Mouse (Mus musculus): ENCODE results near the gene Ctnna3. TPM values are rescaled to one million over a fixed set of nuclear protein-coding genes. Genes with fewer than 3 reads are reported as not detected.

Ctnna3 gene
- total and polyA plus RNA-seq, 2 experiments from 2014 or later, result 18.6 to 62.6 TPM

DNA sequence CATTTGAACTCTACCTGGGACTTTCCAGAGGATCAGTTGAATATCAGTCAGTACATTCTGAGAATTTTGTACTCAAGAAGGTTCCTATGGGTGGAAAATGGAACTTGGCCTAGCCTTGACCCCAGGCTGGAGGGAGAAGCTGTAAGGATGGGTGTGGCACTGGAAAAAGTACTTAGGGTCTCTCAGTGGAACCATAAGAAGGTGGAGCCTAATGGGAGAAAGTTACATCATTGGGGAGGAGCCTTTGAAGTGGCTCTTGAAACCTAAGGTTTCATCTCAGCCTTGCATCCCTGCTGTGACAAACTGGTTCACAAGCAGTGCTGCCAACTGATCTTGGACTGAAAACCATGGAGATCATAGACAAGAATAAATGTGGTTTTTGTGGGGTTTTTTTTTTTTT, 1318.8 kb downstream of the Ctnna3 start:
- no peaks in the 10 kb centered on the region for H3K36me3 ChIP-seq (replicated peaks; ENCODE audit: control insufficient read depth, insufficient read depth, low read length)
- H3K4me3 ChIP-seq (ENCODE audit: low read depth, low read length), result no peak overlapping the region
- H3K4me1 ChIP-seq (ENCODE audit: control insufficient read depth, insufficient read depth), result no peaks in the 10 kb centered on the region
- no peak for TF ChIP-seq EP300 (IDR thresholded peaks at IDR 0.05; ENCODE audit: low read depth)
- TF ChIP-seq CTCF (IDR thresholded peaks at IDR 0.05; ENCODE audit: low read depth), result no peak
- H3K27ac ChIP-seq (ENCODE audit: low read depth), result no peak overlapping the region
- no peak overlapping the region for H3K4me2 ChIP-seq (ENCODE audit: low read depth, low read length)
- no peak for ATAC-seq (ENCODE audit: insufficient read depth, low read depth)
- H3K9ac ChIP-seq (replicated peaks; ENCODE audit: low read depth, low read length), result no peak overlapping the region
- H3K9me3 ChIP-seq (replicated peaks; ENCODE audit: control insufficient read depth, low read length), result 0 out of 2 replicates have a peak, but pooled peaks cover 4% of the 10 kb centered on the region
- H3K27me3 ChIP-seq (ENCODE audit: control insufficient read depth, insufficient read depth, low read length), result no peaks in the 10 kb centered on the region
- DNase-seq (ENCODE audit: low spot score), result no peak

DNA sequence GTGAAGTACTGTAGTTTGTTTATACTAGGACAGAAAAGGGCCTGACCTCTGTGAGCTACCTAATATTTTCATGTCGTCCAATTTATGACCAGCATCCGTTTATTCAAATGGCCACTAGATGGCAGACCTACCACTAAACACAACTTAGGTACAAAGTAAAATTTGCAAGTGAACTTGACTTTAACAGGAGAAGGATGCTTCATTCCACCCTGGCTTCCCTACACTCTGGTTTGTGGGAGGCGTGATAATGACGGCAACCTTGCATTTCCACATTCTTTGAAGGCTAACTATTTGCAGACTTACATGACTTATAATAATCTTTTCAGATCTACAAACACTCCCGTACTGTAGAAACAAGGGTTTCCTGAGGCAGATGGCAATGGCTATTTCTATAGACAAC, 1320.9 kb downstream of the Ctnna3 start:
- H3K27me3 ChIP-seq (ENCODE audit: control insufficient read depth, insufficient read depth, low read length), result no peaks in the 10 kb centered on the region
- ATAC-seq (ENCODE audit: insufficient read depth, low read depth) (no peak), DNase-seq (ENCODE audit: low spot score) (peak; percentile 12)
- no peak overlapping the region for H3K4me3 ChIP-seq (ENCODE audit: low read depth, low read length)
- H3K9me3 ChIP-seq (replicated peaks; ENCODE audit: control insufficient read depth, low read length), result 0 out of 2 replicates have a peak, but pooled peaks cover 4% of the 10 kb centered on the region
- H3K9ac ChIP-seq (replicated peaks; ENCODE audit: low read depth, low read length), result no peak overlapping the region
- H3K4me1 ChIP-seq (ENCODE audit: control insufficient read depth, insufficient read depth), result no peaks in the 10 kb centered on the region
- H3K27ac ChIP-seq (ENCODE audit: low read depth), result no peak overlapping the region
- TF ChIP-seq CTCF (IDR thresholded peaks at IDR 0.05; ENCODE audit: low read depth) (peak; percentile 69), EP300 (IDR thresholded peaks at IDR 0.05; ENCODE audit: low read depth) (no peak)
- H3K36me3 ChIP-seq (replicated peaks; ENCODE audit: control insufficient read depth, insufficient read depth, low read length), result no peaks in the 10 kb centered on the region
- WGBS, result 33% methylated on average over 5 of the region's 5 CpGs
- no peak overlapping the region for H3K4me2 ChIP-seq (ENCODE audit: low read depth, low read length)

DNA sequence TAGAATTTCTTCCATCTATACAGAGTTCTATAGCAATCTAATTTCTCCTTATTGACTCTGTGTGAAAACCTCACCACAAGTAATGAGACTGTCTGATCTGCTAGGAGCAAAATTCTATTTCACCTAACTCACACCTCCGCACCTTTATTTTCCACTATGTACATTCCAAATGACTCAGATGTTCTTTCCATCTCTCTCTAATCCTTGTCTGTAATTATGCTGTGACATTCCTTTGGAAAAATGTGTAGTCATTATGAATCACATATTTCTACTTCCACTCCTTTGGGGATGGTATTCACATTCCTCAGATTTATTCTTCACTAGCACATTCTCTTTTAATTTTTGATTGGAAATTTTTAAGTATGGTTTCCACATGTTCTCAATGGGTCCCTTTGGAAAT, 1406.4 kb downstream of the Ctnna3 start:
- TF ChIP-seq EP300 (IDR thresholded peaks at IDR 0.05; ENCODE audit: low read depth) (no peak), CTCF (IDR thresholded peaks at IDR 0.05; ENCODE audit: low read depth) (no peak)
- DNase-seq (ENCODE audit: low spot score), result no peak
- WGBS, result 90% methylated on average over 1 of the region's 1 CpGs

DNA sequence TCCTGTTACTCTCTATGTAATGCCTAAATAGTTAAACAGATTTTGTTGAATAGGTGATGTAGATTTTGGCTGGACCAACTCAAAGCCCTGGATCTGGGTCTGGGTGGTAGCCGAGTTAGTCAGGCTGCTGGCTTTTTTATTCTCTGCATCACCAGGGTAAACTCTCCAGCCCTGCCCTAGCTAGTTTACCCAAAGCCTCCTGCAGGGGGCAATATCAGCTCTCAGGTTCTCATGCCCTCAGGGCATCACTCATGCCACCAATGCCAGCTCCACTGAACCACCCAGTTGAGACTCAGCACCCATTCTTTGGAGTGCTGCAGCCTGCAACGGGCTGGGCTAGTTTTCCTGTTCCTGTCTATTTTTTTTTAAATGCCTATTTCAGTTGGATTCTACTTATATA, 1431.5 kb downstream of the Ctnna3 start:
- 78% methylated on average over 2 of the region's 2 CpGs for WGBS
- no peak for DNase-seq (ENCODE audit: low spot score)
- H3K4me2 ChIP-seq (ENCODE audit: low read depth, low read length), result no peak overlapping the region
- no peak overlapping the region for H3K9ac ChIP-seq (replicated peaks; ENCODE audit: low read depth, low read length)
- no peaks in the 10 kb centered on the region for H3K4me1 ChIP-seq (ENCODE audit: control insufficient read depth, insufficient read depth)
- H3K27me3 ChIP-seq (ENCODE audit: control insufficient read depth, insufficient read depth, low read length), result no peaks in the 10 kb centered on the region
- TF ChIP-seq EP300 (IDR thresholded peaks at IDR 0.05; ENCODE audit: low read depth) (no peak), CTCF (IDR thresholded peaks at IDR 0.05; ENCODE audit: low read depth) (peak; percentile 15)
- no peak for ATAC-seq (ENCODE audit: insufficient read depth, low read depth)
- H3K27ac ChIP-seq (ENCODE audit: low read depth), result no peak overlapping the region
- no peaks in the 10 kb centered on the region for H3K36me3 ChIP-seq (replicated peaks; ENCODE audit: control insufficient read depth, insufficient read depth, low read length)
- no peak overlapping the region for H3K4me3 ChIP-seq (ENCODE audit: low read depth, low read length)
- no peaks in the 10 kb centered on the region for H3K9me3 ChIP-seq (replicated peaks; ENCODE audit: control insufficient read depth, low read length)

More for the DNA sequence above, 1406.4 kb downstream of the Ctnna3 start:
- H3K27me3 ChIP-seq (ENCODE audit: control insufficient read depth, insufficient read depth, low read length), result no peaks in the 10 kb centered on the region
- H3K4me1 ChIP-seq (ENCODE audit: control insufficient read depth, insufficient read depth), result no peaks in the 10 kb centered on the region
- ATAC-seq (ENCODE audit: insufficient read depth, low read depth), result no peak
- no peak overlapping the region for H3K27ac ChIP-seq (ENCODE audit: low read depth)
- H3K9ac ChIP-seq (replicated peaks; ENCODE audit: low read depth, low read length), result no peak overlapping the region
- no peak overlapping the region for H3K4me2 ChIP-seq (ENCODE audit: low read depth, low read length)
- no peak overlapping the region for H3K4me3 ChIP-seq (ENCODE audit: low read depth, low read length)
- H3K9me3 ChIP-seq (replicated peaks; ENCODE audit: control insufficient read depth, low read length), result 0 out of 2 replicates have a peak, but pooled peaks cover 7% of the 10 kb centered on the region
- H3K36me3 ChIP-seq (replicated peaks; ENCODE audit: control insufficient read depth, insufficient read depth, low read length), result no peaks in the 10 kb centered on the region

DNA sequence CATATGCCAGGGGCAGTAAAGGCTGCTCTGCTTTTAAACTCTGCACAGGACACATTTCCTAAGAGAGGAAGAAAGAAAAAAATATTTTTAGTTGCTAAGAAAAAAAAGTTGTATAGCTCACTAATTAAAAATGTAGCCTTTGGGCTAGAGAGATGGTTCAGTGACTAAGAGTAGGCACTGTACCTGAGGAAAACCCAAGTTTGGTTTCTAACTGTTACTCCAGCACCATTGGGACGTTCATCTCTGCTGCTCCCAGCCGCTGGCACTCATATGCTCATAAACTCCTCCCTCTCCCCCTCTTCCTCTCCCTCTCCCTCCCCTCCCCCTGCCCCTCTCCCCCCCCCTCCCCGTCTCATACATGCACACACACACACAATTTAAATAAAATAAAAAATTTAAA, 1441.0 kb downstream of the Ctnna3 start:
- no peak for DNase-seq (ENCODE audit: low spot score)
- H3K9me3 ChIP-seq (replicated peaks; ENCODE audit: control insufficient read depth, low read length), result peaks cover 9% of the 10 kb centered on the region; the same call in 1 of the 2 replicates
- no peak overlapping the region for H3K4me3 ChIP-seq (ENCODE audit: low read depth, low read length)
- no peaks in the 10 kb centered on the region for H3K4me1 ChIP-seq (ENCODE audit: control insufficient read depth, insufficient read depth)
- H3K27ac ChIP-seq (ENCODE audit: low read depth), result no peak overlapping the region
- ATAC-seq (ENCODE audit: insufficient read depth, low read depth), result no peak
- TF ChIP-seq CTCF (IDR thresholded peaks at IDR 0.05; ENCODE audit: low read depth) (no peak), EP300 (IDR thresholded peaks at IDR 0.05; ENCODE audit: low read depth) (no peak)
- 70% methylated on average over 3 of the region's 3 CpGs for WGBS
- no peaks in the 10 kb centered on the region for H3K27me3 ChIP-seq (ENCODE audit: control insufficient read depth, insufficient read depth, low read length)
- no peak overlapping the region for H3K9ac ChIP-seq (replicated peaks; ENCODE audit: low read depth, low read length)
- no peaks in the 10 kb centered on the region for H3K36me3 ChIP-seq (replicated peaks; ENCODE audit: control insufficient read depth, insufficient read depth, low read length)
- H3K4me2 ChIP-seq (ENCODE audit: low read depth, low read length), result no peak overlapping the region

DNA sequence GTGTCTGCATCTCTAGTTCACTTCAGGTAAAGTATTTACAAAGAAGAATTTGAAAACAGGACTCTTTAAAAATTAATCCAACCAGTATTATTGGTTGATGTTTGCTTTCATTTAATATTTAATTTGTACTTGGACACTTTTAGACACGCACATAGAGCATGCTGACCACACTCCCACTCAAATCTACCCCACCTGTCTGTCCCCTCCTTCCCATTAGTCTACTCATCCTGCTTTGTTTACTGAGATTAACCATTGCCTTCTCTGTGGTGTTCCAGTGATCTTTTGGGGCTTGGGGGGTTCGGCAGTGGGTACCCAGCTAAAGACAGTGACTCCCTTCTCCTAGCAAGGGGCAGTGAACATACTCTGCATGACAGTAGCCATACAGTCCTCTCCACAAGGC, 1446.6 kb downstream of the Ctnna3 start:
- no peak overlapping the region for H3K4me3 ChIP-seq (ENCODE audit: low read depth, low read length)
- no peak overlapping the region for H3K4me2 ChIP-seq (ENCODE audit: low read depth, low read length)
- no peaks in the 10 kb centered on the region for H3K9me3 ChIP-seq (replicated peaks; ENCODE audit: control insufficient read depth, low read length)
- DNase-seq (ENCODE audit: low spot score) (no peak), ATAC-seq (ENCODE audit: insufficient read depth, low read depth) (no peak)
- H3K27me3 ChIP-seq (ENCODE audit: control insufficient read depth, insufficient read depth, low read length), result no peaks in the 10 kb centered on the region
- no peaks in the 10 kb centered on the region for H3K4me1 ChIP-seq (ENCODE audit: control insufficient read depth, insufficient read depth)
- no peaks in the 10 kb centered on the region for H3K36me3 ChIP-seq (replicated peaks; ENCODE audit: control insufficient read depth, insufficient read depth, low read length)
- 73% methylated on average over 2 of the region's 2 CpGs for WGBS
- TF ChIP-seq CTCF (IDR thresholded peaks at IDR 0.05; ENCODE audit: low read depth) (no peak), EP300 (IDR thresholded peaks at IDR 0.05; ENCODE audit: low read depth) (no peak)
- H3K27ac ChIP-seq (ENCODE audit: low read depth), result no peak overlapping the region
- H3K9ac ChIP-seq (replicated peaks; ENCODE audit: low read depth, low read length), result no peak overlapping the region
